Mouse (Mus musculus): ENCODE data around the gene Mt3.
"Not testable (repeated sequence)": the region's sequence is repeated elsewhere in the genome, so short reads cannot be mapped to it uniquely, and the experiment has no call there.

The Mt3 gene

GRCm38 (mm10) chr8:94152513-94153300 lies at the start of gene Mt3:
Gene Mt3, plus strand, starts transcription at chr8:94152607.
- DNase-seq (ENCODE audit: low read depth, low spot score) = peak; percentile 83

- no peak for DNase-seq (ENCODE audit: low read depth, low spot score)
Measured at GRCm38 (mm10) chr8:94104146-94104545, 48.3 kb upstream of the Mt3 start.

DNA sequence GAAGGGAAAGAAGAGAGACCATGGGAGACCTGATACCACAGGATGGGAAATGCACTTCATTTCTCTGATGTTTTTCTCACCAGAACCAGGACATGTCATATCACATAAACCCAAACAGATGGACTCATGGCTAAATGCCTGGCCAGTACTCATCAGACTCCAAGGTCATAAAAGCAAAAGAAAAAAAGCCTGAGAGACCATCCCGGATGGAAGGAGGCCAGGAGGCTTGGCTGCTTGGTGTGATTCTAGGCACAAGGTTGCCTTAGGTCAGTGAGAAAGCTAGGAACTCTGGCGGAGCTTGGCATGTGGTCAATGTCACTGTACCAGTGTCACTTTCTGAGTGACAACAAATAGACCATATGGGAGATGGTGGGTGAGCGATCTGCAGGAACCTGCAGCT lies 44.5 kb upstream of the Mt3 start:
- DNase-seq (ENCODE audit: low read depth, low spot score) = no peak

- DNase-seq (ENCODE audit: low read depth, low spot score) = no peak
Measured at GRCm38 (mm10) chr8:94109396-94109795, 43.0 kb upstream of the Mt3 start.

DNA sequence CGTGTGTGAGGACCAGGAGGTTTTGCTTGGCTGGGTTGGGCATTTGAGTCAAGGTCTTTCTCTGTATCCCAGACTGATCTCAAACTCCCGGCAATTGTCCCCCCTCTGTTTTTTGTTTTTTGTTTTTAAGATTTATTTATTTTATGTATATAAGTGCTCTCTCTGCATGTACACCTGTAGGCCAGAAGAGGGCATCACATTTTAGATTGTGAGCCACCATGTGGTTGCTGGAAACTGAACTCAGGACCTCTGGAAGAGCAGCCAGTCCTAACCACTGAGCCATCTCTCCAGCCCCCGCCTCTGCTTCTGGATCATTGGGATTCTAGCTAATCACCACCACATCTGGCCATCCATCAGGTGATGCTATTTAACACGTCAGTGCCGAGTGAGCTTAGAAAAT lies 42.6 kb upstream of the Mt3 start:
- DNase-seq (ENCODE audit: low read depth, low spot score) = no peak

DNA sequence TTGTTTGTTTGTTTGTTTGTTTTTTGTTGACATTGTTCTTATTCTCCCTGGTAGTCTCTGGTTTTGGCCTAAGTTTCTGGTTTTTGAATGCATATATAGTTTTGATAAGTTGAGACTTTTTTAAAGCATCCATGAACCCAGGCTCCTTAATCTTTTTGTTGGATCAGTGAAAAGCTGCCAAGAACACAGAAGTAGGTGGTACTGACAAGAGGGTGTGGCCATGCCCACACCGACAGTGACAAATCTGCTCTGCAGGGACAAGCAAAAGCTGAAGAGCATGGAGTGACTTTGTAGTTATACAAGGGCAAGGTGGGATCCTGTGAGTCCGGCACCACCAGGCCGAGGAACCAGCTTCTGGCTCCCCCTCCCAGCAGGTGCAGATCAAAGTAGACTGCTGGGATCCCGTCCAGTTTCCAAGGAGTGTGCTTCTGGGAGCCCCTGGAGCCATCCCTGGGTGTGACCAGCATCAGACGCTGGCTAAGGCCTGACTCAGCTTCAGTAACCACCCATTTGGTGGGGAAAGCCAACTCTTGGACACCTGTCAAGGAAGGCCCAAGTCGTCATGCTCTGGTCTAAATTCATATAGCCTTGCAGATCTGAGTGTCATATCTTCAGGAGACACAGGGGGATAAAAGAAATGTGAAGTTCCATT lies 41.8 kb upstream of the Mt3 start:
- no peak for DNase-seq (ENCODE audit: low read depth, low spot score)

DNA sequence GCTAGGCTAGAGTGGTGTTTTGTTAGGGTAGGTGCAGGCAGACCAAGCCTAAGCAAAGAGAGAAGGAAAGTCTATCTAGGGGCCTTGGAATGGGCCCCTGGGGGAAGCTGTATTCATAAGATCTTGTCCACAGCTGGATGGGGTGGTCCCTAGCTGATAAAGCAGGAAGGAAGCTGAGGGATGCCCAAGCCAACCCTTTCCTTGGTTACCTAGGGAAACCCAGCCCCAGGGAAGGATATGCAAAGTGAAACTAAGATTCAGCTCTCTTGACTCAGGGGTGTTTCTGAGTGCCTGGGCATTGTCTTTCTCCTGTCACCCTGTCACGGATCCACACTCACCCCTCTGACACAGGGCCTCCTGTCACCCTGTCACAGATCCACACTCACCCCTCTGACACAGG lies 39.0 kb upstream of the Mt3 start:
- DNase-seq (ENCODE audit: low read depth, low spot score) = no peak

- no peak for DNase-seq (ENCODE audit: low read depth, low spot score)
Measured at GRCm38 (mm10) chr8:94113972-94114371, 38.4 kb upstream of the Mt3 start.

GRCm38 (mm10) chr8:94118776-94119430 lies 33.5 kb upstream of the Mt3 start:
- peak; percentile 7 for DNase-seq (ENCODE audit: low read depth, low spot score)

- no peak for DNase-seq (ENCODE audit: low read depth, low spot score)
Measured at GRCm38 (mm10) chr8:94121625-94122024, 30.8 kb upstream of the Mt3 start.

- DNase-seq (ENCODE audit: low read depth, low spot score) = peak; percentile 41
Measured at GRCm38 (mm10) chr8:94122711-94123468, 29.5 kb upstream of the Mt3 start.

- DNase-seq (ENCODE audit: low read depth, low spot score) = no peak
Measured at GRCm38 (mm10) chr8:94127711-94128110, 24.7 kb upstream of the Mt3 start.

- no peak for DNase-seq (ENCODE audit: low read depth, low spot score)
Measured at GRCm38 (mm10) chr8:94129133-94129789, 23.1 kb upstream of the Mt3 start.

GRCm38 (mm10) chr8:94130126-94130525 lies 22.3 kb upstream of the Mt3 start:
- DNase-seq (ENCODE audit: low read depth, low spot score) = no peak

- DNase-seq (ENCODE audit: low read depth, low spot score) = no peak
Measured at GRCm38 (mm10) chr8:94132096-94132495, 20.3 kb upstream of the Mt3 start.

GRCm38 (mm10) chr8:94134601-94135000 lies 17.8 kb upstream of the Mt3 start:
- not testable (repeated sequence) for DNase-seq (ENCODE audit: low read depth, low spot score)

DNA sequence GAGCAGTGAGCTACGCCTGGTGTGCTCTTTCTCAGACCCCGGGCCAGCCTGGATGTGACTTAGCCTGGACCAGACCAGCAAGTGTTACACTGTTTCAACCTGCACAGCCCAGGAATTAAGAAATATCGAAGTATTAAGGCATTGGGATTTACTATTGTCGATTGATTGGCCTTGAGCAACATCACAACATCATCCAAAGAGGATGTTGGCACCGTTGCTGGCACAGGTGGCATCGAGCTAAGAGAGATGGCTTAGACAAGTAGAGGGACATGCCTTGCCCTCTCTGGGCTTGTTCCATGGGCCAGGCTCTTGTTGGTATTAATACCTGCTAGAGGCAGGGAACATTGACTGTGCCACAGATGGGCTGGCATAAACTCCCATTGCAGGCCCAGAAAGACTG lies 16.9 kb upstream of the Mt3 start:
- no peak for DNase-seq (ENCODE audit: low read depth, low spot score)

- no peak for DNase-seq (ENCODE audit: low read depth, low spot score)
Measured at GRCm38 (mm10) chr8:94136192-94136591, 16.2 kb upstream of the Mt3 start.

DNA sequence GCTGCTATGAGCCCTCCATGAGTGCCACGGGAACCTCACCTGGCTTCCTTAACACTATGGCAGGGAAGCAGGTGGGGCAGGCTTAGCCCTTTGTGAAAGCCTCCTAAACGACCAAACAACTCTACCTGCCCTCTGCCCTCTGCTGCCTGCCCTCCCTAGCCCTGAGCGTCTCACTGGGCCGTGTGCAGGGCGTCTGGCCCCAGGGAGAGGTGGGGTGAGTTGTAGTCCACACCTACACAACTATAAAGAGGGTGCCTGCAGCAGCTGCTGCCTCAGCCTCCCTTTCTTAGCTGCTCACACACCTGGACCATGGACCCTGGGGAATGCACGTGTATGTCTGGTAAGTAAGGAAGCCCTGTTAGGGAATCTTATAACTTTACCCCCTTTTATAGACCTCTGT lies 15.5 kb upstream of the Mt3 start, which contains the start of gene Mt4:
Gene Mt4, plus strand, starts transcription at position 265 of the 400 bp plus-strand sequence.
- no peak for DNase-seq (ENCODE audit: low read depth, low spot score)

DNA sequence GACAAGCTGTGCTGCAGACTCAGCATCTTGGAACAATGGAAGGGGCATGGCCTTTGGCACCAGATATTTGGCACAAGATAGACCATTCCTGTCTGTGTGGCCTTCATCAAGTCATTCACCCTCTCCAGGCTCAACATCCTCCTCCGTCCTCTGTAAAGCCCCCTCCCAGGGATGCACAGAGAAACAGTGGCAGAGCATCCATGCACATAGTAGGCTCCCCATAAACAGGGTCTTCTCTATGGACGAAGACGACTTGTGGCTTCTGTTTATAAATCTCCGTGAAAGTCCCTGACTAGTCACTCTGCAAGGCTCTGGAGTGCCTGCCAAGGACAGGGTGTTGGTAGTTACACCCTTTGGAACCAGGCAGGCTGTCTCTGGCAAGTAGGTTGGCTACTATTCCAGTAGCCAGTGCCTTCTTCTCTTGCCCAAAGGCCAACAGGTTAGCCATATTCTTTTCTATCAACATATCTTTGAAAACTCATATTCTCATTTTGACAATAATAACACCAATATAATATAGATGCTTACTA lies 12.1 kb upstream of the Mt3 start:
- no peak for DNase-seq (ENCODE audit: low read depth, low spot score)

DNA sequence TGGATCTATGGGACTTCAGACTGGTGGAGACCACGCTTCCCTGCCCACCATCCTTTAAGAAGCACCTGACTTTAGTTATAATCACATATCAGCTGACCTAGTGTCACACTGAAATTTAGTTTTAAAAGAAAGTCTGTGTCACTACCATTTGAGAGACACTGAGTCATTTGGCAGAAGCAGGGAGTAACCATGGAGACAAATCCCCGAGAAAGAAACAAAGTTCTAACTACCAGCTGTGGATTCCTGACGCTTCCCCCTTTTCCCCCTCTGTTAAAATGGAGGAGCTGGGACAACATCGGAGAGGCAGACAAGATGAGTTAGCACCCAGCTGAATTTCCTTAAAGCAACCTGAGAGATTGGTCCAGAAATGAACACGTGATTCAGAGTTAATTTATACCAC lies 4.2 kb upstream of the Mt3 start:
- DNase-seq (ENCODE audit: low read depth, low spot score) = no peak

All from A20 (cell line).